Mouse (Mus musculus) hindbrain, embryonic 14.5 days (tissue): ENCODE measurements around the gene Gm28035. TPM values are rescaled to one million over a fixed set of nuclear protein-coding genes. Genes with fewer than 3 reads are reported as not detected.

Source experiments
- ATAC-seq: fragments of 200-750 bp; cut with Nextera tagmentation; 2 replicates; pipeline ENCODE4 v1.8.0; 2017; ENCODE audit warnings: moderate number of reproducible peaks, mild to moderate bottlenecking, moderate TSS enrichment, moderate library complexity; ENCODE audit not compliant: low FRiP score
- DNase-seq: peaks from one replicate; pipeline ENCODE4 v3.0.0-alpha.2; 2015; ENCODE audit warnings: low spot score
- H3K27ac ChIP-seq: fragments of 300-500 bp; sonication (generic); 2 replicates; pipeline ENCODE4 v1.5.1; 2014; ENCODE audit warnings: mild to moderate bottlenecking, moderate library complexity
- H3K27me3 ChIP-seq: fragments of 300-500 bp; sonication (generic); 2 replicates; pipeline ENCODE4 v1.6.1; 2014; ENCODE audit warnings: mild to moderate bottlenecking, low read length, mixed read lengths; ENCODE audit not compliant: control insufficient read depth, insufficient read depth
- H3K36me3 ChIP-seq: fragments of 300-500 bp; sonication (generic); replicated peaks from 2 replicates; pipeline ENCODE4 v1.6.1; 2014; ENCODE audit not compliant: control insufficient read depth, insufficient read depth
- H3K4me1 ChIP-seq: fragments of 300-500 bp; sonication (generic); replicated peaks from 2 replicates; pipeline ENCODE4 v1.6.1; 2014; ENCODE audit warnings: antibody characterized with exemption, low read length, mixed read lengths; ENCODE audit not compliant: control insufficient read depth, insufficient read depth
- H3K4me2 ChIP-seq: fragments of 300-500 bp; sonication (generic); replicated peaks from 2 replicates; pipeline ENCODE4 v1.6.1; 2014; ENCODE audit warnings: mild to moderate bottlenecking, moderate library complexity
- H3K4me3 ChIP-seq: fragments of 300-500 bp; sonication (generic); replicated peaks from 2 replicates; pipeline ENCODE4 v1.5.1; 2014; ENCODE audit warnings: mild to moderate bottlenecking, low read length
- H3K9ac ChIP-seq: fragments of 300-500 bp; sonication (generic); 2 replicates; pipeline ENCODE4 v1.6.1; 2014
- H3K9me3 ChIP-seq: fragments of 300-500 bp; sonication (generic); 2 replicates; pipeline ENCODE4 v1.6.1; 2016; ENCODE audit warnings: low read length; ENCODE audit not compliant: control insufficient read depth
- WGBS: fragments of 180-500 bp; shearing (Covaris S2); extraction: QIAGEN DNeasy Blood & Tissue Kit; methylation state at CpG from one replicate; pipeline ENCODE4 v1.1.7; 2014; 5-methylcytosine and 5-hydroxymethylcytosine counted together
- polyA plus RNA-seq: library from polyadenylated mRNA; unstranded; fragments of >200 nt; fragmentation: Nextera tagmentation; extraction: Ambion mirVana; gene quantifications from 2 replicates; pipeline ENCODE4 v1.2.1, GENCODE M21; 2014

The Gm28035 gene
- polyA plus RNA-seq, 1 experiment from 2014 or later, result 0.07 TPM

GRCm38 (mm10) chr2:30264671-30265519, 24.5 kb downstream of the Gm28035 start:
- no peaks in the 10 kb centered on the region for H3K9me3 ChIP-seq
- no peak for ATAC-seq
- 80% methylated on average over 7 of the region's 7 CpGs for WGBS
- DNase-seq, result no peak
- no peak overlapping the region for H3K9ac ChIP-seq
- no peak overlapping the region for H3K4me3 ChIP-seq
- H3K27me3 ChIP-seq, result no peaks in the 10 kb centered on the region
- H3K4me1 ChIP-seq, result peaks cover 20% of the 10 kb centered on the region
- H3K36me3 ChIP-seq, result peaks cover 46% of the 10 kb centered on the region
- H3K4me2 ChIP-seq, result no peak overlapping the region
- peak overlapping the region; percentile 74; the same call in 1 of the 2 replicates for H3K27ac ChIP-seq

- Histone ChIP-seq H3K9me3 (no peaks in the 10 kb centered on the region), H3K9ac (peak within 1 kb of the TSS; percentile 18; the same call in 1 of the 2 replicates), H3K27me3 (no peaks in the 10 kb centered on the region), H3K36me3 (peaks cover 42% of the 10 kb centered on the region), H3K4me3 (no peak within 1 kb of the TSS), H3K4me1 (peaks cover 20% of the 10 kb centered on the region), H3K27ac (peak within 1 kb of the TSS; percentile 74), H3K4me2 (no peak within 1 kb of the TSS)
- ATAC-seq (no peak), DNase-seq (peak; percentile 28)
- 29% methylated on average over 5 of the region's 5 CpGs for WGBS
Measured at GRCm38 (mm10) chr2:30265767-30266253, 25.4 kb downstream of the Gm28035 start, which contains the start of gene Phyhd1. Gene Phyhd1 (plus strand): TSS chr2:30266203.

- no peak overlapping the region for H3K4me3 ChIP-seq
- H3K4me1 ChIP-seq, result peaks cover 20% of the 10 kb centered on the region
- H3K36me3 ChIP-seq, result peaks cover 38% of the 10 kb centered on the region
- H3K27ac ChIP-seq, result peak overlapping the region; percentile 74
- ATAC-seq (no peak), DNase-seq (peak; percentile 26)
- H3K27me3 ChIP-seq, result no peaks in the 10 kb centered on the region
- H3K9me3 ChIP-seq, result no peaks in the 10 kb centered on the region
- 0 out of 2 replicates have a peak overlapping the region, but pooled peaks have one; percentile 0 for H3K9ac ChIP-seq
- no peak overlapping the region for H3K4me2 ChIP-seq
- WGBS, result 29% methylated on average over 4 of the region's 4 CpGs
Measured at GRCm38 (mm10) chr2:30266392-30266941, 26.1 kb downstream of the Gm28035 start.

GRCm38 (mm10) chr2:30267466-30267865, 27.1 kb downstream of the Gm28035 start:
- WGBS, result 95% methylated on average over 2 of the region's 2 CpGs
- Histone ChIP-seq H3K36me3 (peaks cover 28% of the 10 kb centered on the region), H3K4me2 (no peak overlapping the region), H3K27ac (no peak overlapping the region), H3K9ac (no peak overlapping the region), H3K4me1 (peaks cover 20% of the 10 kb centered on the region), H3K27me3 (no peaks in the 10 kb centered on the region), H3K9me3 (no peaks in the 10 kb centered on the region), H3K4me3 (no peak overlapping the region)
- DNase-seq (no peak), ATAC-seq (no peak)

- 55% methylated on average over 4 of the region's 4 CpGs for WGBS
- H3K9me3 ChIP-seq, result no peaks in the 10 kb centered on the region
- H3K4me1 ChIP-seq, result peaks cover 17% of the 10 kb centered on the region
- H3K27me3 ChIP-seq, result no peaks in the 10 kb centered on the region
- no peak overlapping the region for H3K4me3 ChIP-seq
- ATAC-seq (no peak), DNase-seq (no peak)
- H3K36me3 ChIP-seq, result peaks cover 19% of the 10 kb centered on the region
- H3K4me2 ChIP-seq, result no peak overlapping the region
- no peak overlapping the region for H3K27ac ChIP-seq
- H3K9ac ChIP-seq, result no peak overlapping the region
Measured at GRCm38 (mm10) chr2:30268371-30268770, 28.0 kb downstream of the Gm28035 start.

- no peak overlapping the region for H3K4me2 ChIP-seq
- H3K27ac ChIP-seq, result no peak overlapping the region
- H3K4me1 ChIP-seq, result peaks cover 17% of the 10 kb centered on the region
- WGBS, result 92% methylated on average over 17 of the region's 17 CpGs
- ATAC-seq, result no peak
- no peak overlapping the region for H3K4me3 ChIP-seq
- H3K36me3 ChIP-seq, result peaks cover 8% of the 10 kb centered on the region
- no peaks in the 10 kb centered on the region for H3K9me3 ChIP-seq
- DNase-seq, result no peak
- no peak overlapping the region for H3K9ac ChIP-seq
- H3K27me3 ChIP-seq, result no peaks in the 10 kb centered on the region
Measured at GRCm38 (mm10) chr2:30269241-30269990, 29.0 kb downstream of the Gm28035 start.

- no peaks in the 10 kb centered on the region for H3K9me3 ChIP-seq
- DNase-seq, result peak; percentile 84
- peaks cover 11% of the 10 kb centered on the region for H3K4me1 ChIP-seq
- no peak overlapping the region for H3K27ac ChIP-seq
- H3K4me2 ChIP-seq, result no peak overlapping the region
- no peaks in the 10 kb centered on the region for H3K27me3 ChIP-seq
- H3K9ac ChIP-seq, result no peak overlapping the region
- 70% methylated on average over 1 of the region's 1 CpGs for WGBS
- H3K36me3 ChIP-seq, result peaks cover 1% of the 10 kb centered on the region
- peak; percentile 72 for ATAC-seq
- H3K4me3 ChIP-seq, result no peak overlapping the region
Measured at GRCm38 (mm10) chr2:30270134-30270533, 29.8 kb downstream of the Gm28035 start.

GRCm38 (mm10) chr2:30280743-30281142, 40.4 kb downstream of the Gm28035 start, which contains the start of gene Gm28038:
Gene Gm28038 (plus strand): TSS chr2:30281043.
- Histone ChIP-seq H3K4me3 (no peak within 1 kb of the TSS), H3K36me3 (0 out of 2 replicates have a peak, but pooled peaks cover 11% of the 10 kb centered on the region), H3K27me3 (no peaks in the 10 kb centered on the region), H3K9ac (no peak within 1 kb of the TSS), H3K4me2 (no peak within 1 kb of the TSS), H3K27ac (no peak within 1 kb of the TSS), H3K9me3 (no peaks in the 10 kb centered on the region), H3K4me1 (peaks cover 8% of the 10 kb centered on the region)
- DNase-seq, result no peak
- ATAC-seq, result no peak
- WGBS, result 91% methylated on average over 11 of the region's 11 CpGs

GRCm38 (mm10) chr2:30281651-30282050, 41.3 kb downstream of the Gm28035 start:
- WGBS, result 84% methylated on average over 3 of the region's 3 CpGs
- 0 out of 2 replicates have a peak, but pooled peaks cover 11% of the 10 kb centered on the region for H3K36me3 ChIP-seq
- peaks cover 8% of the 10 kb centered on the region for H3K4me1 ChIP-seq
- no peak overlapping the region for H3K27ac ChIP-seq
- no peak overlapping the region for H3K4me3 ChIP-seq
- H3K9me3 ChIP-seq, result no peaks in the 10 kb centered on the region
- no peak for DNase-seq
- no peak overlapping the region for H3K9ac ChIP-seq
- no peak for ATAC-seq
- no peak overlapping the region for H3K4me2 ChIP-seq
- no peaks in the 10 kb centered on the region for H3K27me3 ChIP-seq
